ENCODE assay signal across 9 mouse cellular contexts in the genomic region with DNA sequence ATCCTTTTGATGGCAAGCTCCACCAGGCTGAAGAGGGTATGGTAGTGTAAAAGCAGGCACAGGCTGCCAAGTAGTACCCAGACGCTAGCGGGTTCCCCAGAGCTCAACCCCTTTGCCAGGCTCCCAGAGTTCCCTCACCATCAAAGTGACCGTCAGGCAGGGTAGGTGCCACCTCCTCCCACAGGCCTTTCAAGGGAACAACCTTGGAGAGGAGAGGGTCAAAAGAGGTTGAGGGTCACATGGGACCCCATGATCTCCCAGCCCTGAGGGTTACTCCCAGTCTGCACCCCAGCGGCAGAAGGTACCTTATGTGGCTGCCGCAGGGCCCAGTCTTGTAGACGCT. TPM values are rescaled to one million over a fixed set of nuclear protein-coding genes. Genes with fewer than 3 reads are reported as not detected.
DNase-seq lines count a peak whose midpoint lies in the region; ATAC-seq and TF ChIP-seq lines count a peak whose summit lies in the region.
"Had no signal": no experiment of that assay in that cellular context is flagged by ENCODE, and none has a peak within 500 bp of the region (broad histone marks: within the 10 kb centered on the region; RNA-seq: fewer than 3 reads in every experiment).

No protein-coding gene starts in this region.

- WGBS in kidney, embryonic 15.5 days: 71% methylated on average over 6 of the region's 6 CpGs
- 78% methylated on average over 6 of the region's 6 CpGs for WGBS in forebrain, embryonic 11.5 days
- 80% methylated on average over 6 of the region's 6 CpGs for WGBS in intestine, postnatal 0 days
- 75% methylated on average over 6 of the region's 6 CpGs for WGBS in neural tube, embryonic 13.5 days

- TF ChIP-seq CTCF in intestine, postnatal 0 days (IDR thresholded peaks at IDR 0.05; ENCODE audit: low read depth): no peak

- peak overlapping the region; percentile 55 for H3K4me3 ChIP-seq in kidney, embryonic 15.5 days (replicated peaks)
- no peak overlapping the region for H3K4me3 ChIP-seq in forebrain, embryonic 11.5 days (ENCODE audit: low read depth, low read length)
- H3K4me3 ChIP-seq in intestine, postnatal 0 days (ENCODE audit: low read depth, low read length): peak overlapping the region; percentile 45
- peak overlapping the region; percentile 48 for H3K4me3 ChIP-seq in neural tube, embryonic 13.5 days

- H3K27ac ChIP-seq in kidney, embryonic 15.5 days: peak overlapping the region; percentile 99
- no peak overlapping the region; the same call in 1 of the 2 replicates for H3K27ac ChIP-seq in forebrain, embryonic 11.5 days (ENCODE audit: low read depth, low read length)
- no peak overlapping the region for H3K27ac ChIP-seq in intestine, postnatal 0 days (ENCODE audit: low read depth, low read length)
- peak overlapping the region; percentile 91 for H3K27ac ChIP-seq in neural tube, embryonic 13.5 days (replicated peaks)

- peaks cover 46% of the 10 kb centered on the region for H3K36me3 ChIP-seq in kidney, embryonic 15.5 days
- H3K36me3 ChIP-seq in forebrain, embryonic 11.5 days (ENCODE audit: control insufficient read depth, insufficient read depth, low read length): peaks cover 4% of the 10 kb centered on the region; the same call in 1 of the 2 replicates
- peaks cover 47% of the 10 kb centered on the region for H3K36me3 ChIP-seq in intestine, postnatal 0 days (ENCODE audit: control insufficient read depth, insufficient read depth)
- peaks cover 47% of the 10 kb centered on the region for H3K36me3 ChIP-seq in neural tube, embryonic 13.5 days

- H3K9me3 ChIP-seq in kidney, embryonic 15.5 days (replicated peaks): no peaks in the 10 kb centered on the region
- H3K9me3 ChIP-seq in forebrain, embryonic 11.5 days (ENCODE audit: control insufficient read depth, low read length): no peaks in the 10 kb centered on the region
- H3K9me3 ChIP-seq in intestine, postnatal 0 days (ENCODE audit: control insufficient read depth): no peaks in the 10 kb centered on the region
- H3K9me3 ChIP-seq in neural tube, embryonic 13.5 days: no peaks in the 10 kb centered on the region

- peak overlapping the region; percentile 96 for H3K4me2 ChIP-seq in kidney, embryonic 15.5 days
- H3K4me2 ChIP-seq in forebrain, embryonic 11.5 days (ENCODE audit: low read depth, low read length, severe bottlenecking): peak overlapping the region; percentile 85; the same call in 1 of the 2 replicates
- peak overlapping the region; percentile 95 for H3K4me2 ChIP-seq in intestine, postnatal 0 days (replicated peaks; ENCODE audit: low read depth)
- H3K4me2 ChIP-seq in neural tube, embryonic 13.5 days: peak overlapping the region; percentile 82

- no peak for ATAC-seq in kidney, embryonic 15.5 days (replicated peaks; ENCODE audit: low FRiP score)
- no peak for ATAC-seq in forebrain, embryonic 11.5 days (replicated peaks; ENCODE audit: low FRiP score)
- no peak for ATAC-seq in intestine, postnatal 0 days
- ATAC-seq in neural tube, embryonic 13.5 days (ENCODE audit: low read depth): no peak
- ATAC-seq: Patski had no signal

- H3K9ac ChIP-seq in kidney, embryonic 15.5 days: peak overlapping the region; percentile 63
- peak overlapping the region; percentile 59; the same call in 1 of the 2 replicates for H3K9ac ChIP-seq in forebrain, embryonic 11.5 days (ENCODE audit: low read length)
- no peak overlapping the region for H3K9ac ChIP-seq in intestine, postnatal 0 days (ENCODE audit: low read depth, low read length)
- H3K9ac ChIP-seq in neural tube, embryonic 13.5 days: peak overlapping the region; percentile 71

- no peaks in the 10 kb centered on the region for H3K27me3 ChIP-seq in kidney, embryonic 15.5 days
- H3K27me3 ChIP-seq in forebrain, embryonic 11.5 days (ENCODE audit: control insufficient read depth, insufficient read depth, low read length): no peaks in the 10 kb centered on the region
- no peaks in the 10 kb centered on the region for H3K27me3 ChIP-seq in intestine, postnatal 0 days (replicated peaks; ENCODE audit: control insufficient read depth, insufficient read depth, low read length)
- no peaks in the 10 kb centered on the region for H3K27me3 ChIP-seq in neural tube, embryonic 13.5 days
- H3K27me3 ChIP-seq: Patski had no signal

- peaks cover 41% of the 10 kb centered on the region for H3K4me1 ChIP-seq in kidney, embryonic 15.5 days
- H3K4me1 ChIP-seq in forebrain, embryonic 11.5 days (replicated peaks; ENCODE audit: control insufficient read depth, insufficient read depth, low read length): peaks cover 26% of the 10 kb centered on the region
- H3K4me1 ChIP-seq in intestine, postnatal 0 days (replicated peaks; ENCODE audit: control insufficient read depth, insufficient read depth, low read length): peaks cover 7% of the 10 kb centered on the region; the same call in 1 of the 2 replicates
- peaks cover 50% of the 10 kb centered on the region for H3K4me1 ChIP-seq in neural tube, embryonic 13.5 days (replicated peaks)

- DNase-seq in kidney, postnatal 4 days: no peak
- no peak for DNase-seq in forebrain, embryonic 11.5 days (ENCODE audit: low spot score)
- no peak for DNase-seq in left cerebral cortex, adult 8-10 months (ENCODE audit: low spot score in 2 of 2)
- no peak for DNase-seq in spleen, postnatal 10 days (ENCODE audit: low spot score in 2 of 2)
- no peak for DNase-seq in lung, postnatal 14 days

RNA-seq across cellular contexts. Expression of a gene that starts 1.4 kb away (rescaled TPM):
- 34.2 and 37.0 TPM in 2 replicates for polyA plus RNA-seq in kidney, embryonic 15.5 days (2015; fragmentation: Nextera tagmentation; extraction: Ambion mirVana)
- polyA plus RNA-seq in forebrain, embryonic 11.5 days (2014; fragmentation: Nextera tagmentation; extraction: Ambion mirVana): 20.4 and 24.1 TPM in 2 replicates
- 30.1 and 37.2 TPM in 2 replicates for polyA plus RNA-seq in intestine, postnatal 0 days (2015; fragmentation: Nextera tagmentation; extraction: Ambion mirVana)
- polyA plus RNA-seq in neural tube, embryonic 13.5 days (2015; fragmentation: Nextera tagmentation; extraction: Ambion mirVana): 31.2 and 33.0 TPM in 2 replicates
- total RNA-seq in left cerebral cortex, adult 8-10 months (2022): 10 to 100 TPM; 28.8 to 33.6 (median 31.1) TPM

RNA-seq across cellular contexts. Expression of a gene that starts 1.9 kb away (rescaled TPM):
- polyA plus RNA-seq in kidney, embryonic 15.5 days (2015; fragmentation: Nextera tagmentation; extraction: Ambion mirVana): 56.3 and 58.5 TPM in 2 replicates
- polyA plus RNA-seq in forebrain, embryonic 11.5 days (2014; fragmentation: Nextera tagmentation; extraction: Ambion mirVana): 53.2 and 55.4 TPM in 2 replicates
- polyA plus RNA-seq in intestine, postnatal 0 days (2015; fragmentation: Nextera tagmentation; extraction: Ambion mirVana): 26.6 and 29.0 TPM in 2 replicates
- polyA plus RNA-seq in neural tube, embryonic 13.5 days (2015; fragmentation: Nextera tagmentation; extraction: Ambion mirVana): 59.8 and 66.5 TPM in 2 replicates
- total RNA-seq in left cerebral cortex, adult 8-10 months (2022): 10 to 100 TPM; 76.4 to 90.1 (median 83.5) TPM

RNA-seq across cellular contexts. Expression of a gene that starts 10.5 kb away (rescaled TPM):
- polyA plus RNA-seq in kidney, embryonic 15.5 days (2015; fragmentation: Nextera tagmentation; extraction: Ambion mirVana): 376 and 387 TPM in 2 replicates
- polyA plus RNA-seq in forebrain, embryonic 11.5 days (2014; fragmentation: Nextera tagmentation; extraction: Ambion mirVana): 219 and 265 TPM in 2 replicates
- 584 and 605 TPM in 2 replicates for polyA plus RNA-seq in intestine, postnatal 0 days (2015; fragmentation: Nextera tagmentation; extraction: Ambion mirVana)
- polyA plus RNA-seq in neural tube, embryonic 13.5 days (2015; fragmentation: Nextera tagmentation; extraction: Ambion mirVana): 250 and 275 TPM in 2 replicates
- 100 to 1,000 TPM; 214 to 225 (median 218) TPM for total RNA-seq in left cerebral cortex, adult 8-10 months (2022)

RNA-seq across cellular contexts. Expression of a gene that starts 32.8 kb away (rescaled TPM):
- polyA plus RNA-seq in kidney, embryonic 15.5 days (2015; fragmentation: Nextera tagmentation; extraction: Ambion mirVana): 1,002 and 1,019 TPM in 2 replicates
- polyA plus RNA-seq in forebrain, embryonic 11.5 days (2014; fragmentation: Nextera tagmentation; extraction: Ambion mirVana): 858 and 895 TPM in 2 replicates
- 708 and 727 TPM in 2 replicates for polyA plus RNA-seq in intestine, postnatal 0 days (2015; fragmentation: Nextera tagmentation; extraction: Ambion mirVana)
- 573 and 601 TPM in 2 replicates for polyA plus RNA-seq in neural tube, embryonic 13.5 days (2015; fragmentation: Nextera tagmentation; extraction: Ambion mirVana)
- 1,000 to 10,000 TPM in 1 of 4 experiments, 100 to 1,000 TPM in 3; 922 to 1,007 (median 961) TPM for total RNA-seq in left cerebral cortex, adult 8-10 months (2022)

RNA-seq across cellular contexts. Expression of a gene that starts 33.2 kb away (rescaled TPM):
- polyA plus RNA-seq in kidney, embryonic 15.5 days (2015; fragmentation: Nextera tagmentation; extraction: Ambion mirVana): 74.8 and 75.5 TPM in 2 replicates
- 75.6 and 79.4 TPM in 2 replicates for polyA plus RNA-seq in forebrain, embryonic 11.5 days (2014; fragmentation: Nextera tagmentation; extraction: Ambion mirVana)
- polyA plus RNA-seq in intestine, postnatal 0 days (2015; fragmentation: Nextera tagmentation; extraction: Ambion mirVana): 21.9 and 22.5 TPM in 2 replicates
- 46.5 and 60.7 TPM in 2 replicates for polyA plus RNA-seq in neural tube, embryonic 13.5 days (2015; fragmentation: Nextera tagmentation; extraction: Ambion mirVana)
- 10 to 100 TPM; 41.9 to 51.7 (median 44.1) TPM for total RNA-seq in left cerebral cortex, adult 8-10 months (2022)

Comparison
In these comparisons a context has a peak if more than half of its experiments do, and no peak if none do; other contexts are left out.
1. H3K27ac ChIP-seq: peak in kidney, embryonic 15.5 days (single experiment) and neural tube, embryonic 13.5 days (single experiment); none in forebrain, embryonic 11.5 days (single experiment) and intestine, postnatal 0 days (single experiment).
2. Peak in every context shown above with its lines, with median percentiles within 50 percentile points of each other: H3K4me2 ChIP-seq.